Mouse (Mus musculus) c-Kit-negative CD71-positive TER-119-positive erythroid progenitor cells, embryonic 14.5 days (primary cell): ENCODE results near the gene Atp2a2.

ENCODE experiments used
- DNase-seq: peaks from one replicate; pipeline ENCODE4 v3.0.0-alpha.2; 2013; ENCODE audit warnings: low read depth, low spot score

The Atp2a2 gene

GRCm38 (mm10) chr5:122519043-122519660 lies 17.1 kb upstream of the Atp2a2 start:
- no peak for DNase-seq

GRCm38 (mm10) chr5:122518247-122518646 lies 16.2 kb upstream of the Atp2a2 start:
- no peak for DNase-seq

GRCm38 (mm10) chr5:122516901-122517300 lies 14.9 kb upstream of the Atp2a2 start:
- DNase-seq: no peak

- DNase-seq: no peak
Measured at GRCm38 (mm10) chr5:122516029-122516730, 14.2 kb upstream of the Atp2a2 start.

- DNase-seq: no peak
Measured at GRCm38 (mm10) chr5:122514127-122514521, 12.1 kb upstream of the Atp2a2 start.

- no peak for DNase-seq
Measured at GRCm38 (mm10) chr5:122513421-122514126, 11.5 kb upstream of the Atp2a2 start.

GRCm38 (mm10) chr5:122512011-122512410 lies 10.0 kb upstream of the Atp2a2 start:
- DNase-seq: no peak

GRCm38 (mm10) chr5:122511405-122511804 lies 9.4 kb upstream of the Atp2a2 start:
- DNase-seq: no peak

- no peak for DNase-seq
Measured at GRCm38 (mm10) chr5:122510651-122511157, 8.7 kb upstream of the Atp2a2 start.

GRCm38 (mm10) chr5:122509608-122510007 lies 7.6 kb upstream of the Atp2a2 start:
- DNase-seq: no peak

- DNase-seq: no peak
Measured at GRCm38 (mm10) chr5:122508861-122509306, 6.9 kb upstream of the Atp2a2 start.

GRCm38 (mm10) chr5:122507396-122507795 lies 5.4 kb upstream of the Atp2a2 start:
- DNase-seq: no peak

GRCm38 (mm10) chr5:122506462-122506861 lies 4.4 kb upstream of the Atp2a2 start:
- no peak for DNase-seq

- DNase-seq: no peak
Measured at GRCm38 (mm10) chr5:122505554-122505953, 3.5 kb upstream of the Atp2a2 start.

- DNase-seq: no peak
Measured at GRCm38 (mm10) chr5:122503760-122504119, 1.7 kb upstream of the Atp2a2 start.

- no peak for DNase-seq
Measured at GRCm38 (mm10) chr5:122503015-122503759, 1.2 kb upstream of the Atp2a2 start.

- DNase-seq: peak; percentile 44
Measured at GRCm38 (mm10) chr5:122501101-122502076, 636 bp downstream of the Atp2a2 start.

GRCm38 (mm10) chr5:122500563-122500962 lies 1.5 kb downstream of the Atp2a2 start:
- no peak for DNase-seq

- peak; percentile 21 for DNase-seq
Measured at GRCm38 (mm10) chr5:122500141-122500540, 1.9 kb downstream of the Atp2a2 start.

GRCm38 (mm10) chr5:122498046-122498445 lies 4.0 kb downstream of the Atp2a2 start:
- no peak for DNase-seq

- DNase-seq: no peak
Measured at GRCm38 (mm10) chr5:122496990-122497389, 5.0 kb downstream of the Atp2a2 start.
